Mouse (Mus musculus): ENCODE results near the gene Pih1d1. TPM values are rescaled to one million over a fixed set of nuclear protein-coding genes. Genes with fewer than 3 reads are reported as not detected.

The Pih1d1 gene
- total and polyA plus RNA-seq, 2 experiments from 2014 or later = 79.3 to 124 TPM

DNA sequence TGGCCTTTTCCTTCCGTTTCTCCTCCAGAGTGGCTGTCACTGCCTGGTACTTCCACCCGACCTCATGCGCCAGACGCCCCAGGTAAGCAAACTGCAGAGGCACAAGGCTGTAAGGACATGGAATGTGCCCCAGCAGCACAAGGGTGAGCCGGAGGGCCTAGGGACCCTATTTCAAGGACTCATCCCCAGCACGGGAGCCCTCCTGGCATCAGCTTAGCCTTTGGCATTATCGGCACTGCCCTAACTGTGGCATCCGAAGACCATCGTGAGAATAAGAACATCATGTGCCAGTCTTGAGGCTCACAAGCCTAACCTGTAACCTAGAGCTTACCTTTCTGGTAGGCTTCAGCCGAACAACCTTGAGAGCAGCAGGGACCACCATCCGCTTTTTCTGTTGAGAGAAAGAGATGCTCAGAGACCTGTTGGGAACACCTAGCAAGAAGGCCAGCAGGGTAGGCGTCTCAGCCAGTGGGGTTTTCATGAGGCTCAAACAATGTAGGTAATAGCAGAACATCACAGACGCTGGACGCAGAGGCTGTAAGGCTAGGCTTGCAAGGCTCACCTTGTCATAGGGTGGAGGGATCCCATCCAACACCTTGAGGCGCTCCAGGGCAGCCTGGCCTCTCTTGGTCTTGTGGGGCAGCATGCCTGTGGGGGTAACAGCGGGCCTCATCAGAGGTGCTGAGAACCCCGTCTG, 27.8 kb upstream of the Pih1d1 start:
- WGBS = 76% methylated on average over 17 of the region's 17 CpGs
- peaks cover 43% of the 10 kb centered on the region for H3K36me3 ChIP-seq (ENCODE audit: insufficient read depth, low read length)

DNA sequence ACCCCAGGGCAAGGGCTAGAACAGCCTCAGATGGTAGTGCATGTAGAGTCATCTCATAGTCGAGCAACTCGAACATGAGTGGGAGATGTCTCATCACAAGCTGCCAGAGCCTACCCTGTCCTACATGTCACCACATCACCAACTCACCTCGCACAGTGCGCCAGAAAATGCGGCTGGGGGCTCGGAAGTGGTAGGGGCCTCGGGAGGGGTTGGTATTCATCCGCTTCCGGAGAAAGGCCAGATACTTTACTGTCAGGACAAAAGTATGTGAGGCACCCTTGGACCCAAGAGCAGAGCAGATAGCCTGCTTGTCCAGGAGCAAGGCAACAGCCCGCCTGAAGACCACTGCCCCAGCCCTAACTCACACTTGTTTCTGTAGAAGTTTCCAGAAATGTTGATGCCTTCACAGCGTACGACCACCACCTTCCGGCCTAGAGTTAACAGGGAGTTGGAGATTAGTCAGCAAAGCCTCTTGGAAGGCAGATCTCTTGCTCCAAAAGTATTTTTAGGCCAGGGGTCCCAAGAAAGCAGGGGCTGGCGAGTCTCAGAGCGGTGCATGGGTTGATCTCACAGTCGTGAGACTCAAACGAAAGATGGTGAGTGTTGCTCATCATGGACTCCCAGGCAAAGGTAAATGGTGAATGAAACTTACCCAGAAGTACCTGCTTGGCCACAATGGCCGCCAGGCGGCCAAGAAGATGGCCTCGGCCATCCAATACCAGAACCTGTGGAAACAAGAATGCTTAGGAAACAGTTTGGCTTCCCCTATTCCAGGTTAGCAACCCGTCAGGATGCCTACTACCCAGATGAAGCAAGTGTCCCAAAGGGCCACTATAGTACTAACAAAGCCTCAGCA, 27.0 kb upstream of the Pih1d1 start:
- Histone ChIP-seq H3K4me3 (ENCODE audit: low read length) (peak overlapping the region; percentile 95), H3K36me3 (ENCODE audit: insufficient read depth, low read length) (peaks cover 35% of the 10 kb centered on the region), H3K27ac (peak overlapping the region; percentile 91; the same call in 1 of the 2 replicates), H3K27me3 (ENCODE audit: insufficient read depth, low read length) (no peaks in the 10 kb centered on the region), H3K4me1 (ENCODE audit: insufficient read depth, low read length) (peaks cover 14% of the 10 kb centered on the region), H3K4me2 (ENCODE audit: low read depth, low read length) (peak overlapping the region; percentile 93), H3K9me3 (ENCODE audit: low read length) (no peaks in the 10 kb centered on the region), H3K9ac (replicated peaks; ENCODE audit: low read length) (peak overlapping the region; percentile 99)
- WGBS = 49% methylated on average over 21 of the region's 21 CpGs
- ATAC-seq (no peak), DNase-seq (ENCODE audit: low spot score) (no peak)
- TF ChIP-seq CTCF (IDR thresholded peaks at IDR 0.05; ENCODE audit: low read depth) = peak; percentile 46

More for the DNA sequence above, 27.8 kb upstream of the Pih1d1 start:
- TF ChIP-seq CTCF (IDR thresholded peaks at IDR 0.05; ENCODE audit: low read depth) = no peak
- no peak overlapping the region for H3K27ac ChIP-seq
- ATAC-seq (no peak), DNase-seq (ENCODE audit: low spot score) (no peak)
- peaks cover 14% of the 10 kb centered on the region for H3K4me1 ChIP-seq (ENCODE audit: insufficient read depth, low read length)
- H3K4me3 ChIP-seq (ENCODE audit: low read length) = no peak overlapping the region
- H3K9me3 ChIP-seq (ENCODE audit: low read length) = no peaks in the 10 kb centered on the region
- H3K27me3 ChIP-seq (ENCODE audit: insufficient read depth, low read length) = no peaks in the 10 kb centered on the region
- H3K9ac ChIP-seq (replicated peaks; ENCODE audit: low read length) = peak overlapping the region; percentile 99; the same call in 1 of the 2 replicates
- H3K4me2 ChIP-seq (ENCODE audit: low read depth, low read length) = peak overlapping the region; percentile 93; the same call in 1 of the 2 replicates

DNA sequence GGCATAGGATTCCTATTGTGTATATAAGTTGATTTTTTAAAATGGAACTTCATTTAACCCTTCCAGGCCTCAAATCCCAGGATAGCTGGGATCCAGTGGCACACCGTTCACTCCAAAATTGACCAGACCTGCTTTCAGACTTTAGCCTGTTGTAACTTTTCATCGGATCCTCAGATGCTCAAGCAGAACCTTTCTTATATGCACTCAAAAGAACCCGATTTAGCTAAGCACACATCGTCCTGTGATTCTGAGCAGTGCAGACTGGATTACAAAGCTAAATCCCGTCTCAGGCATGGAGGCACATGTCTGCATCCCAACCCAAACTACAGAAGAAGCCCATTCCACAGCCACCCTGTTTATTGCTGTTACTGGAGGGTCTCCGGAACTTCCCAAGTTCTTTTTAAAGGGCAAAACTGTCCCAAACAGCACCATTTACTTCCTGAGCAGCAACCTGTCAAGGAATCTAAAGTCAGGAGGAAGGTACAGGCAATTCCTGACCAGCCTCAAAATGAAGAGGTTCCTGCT, 26.3 kb upstream of the Pih1d1 start:
- no peaks in the 10 kb centered on the region for H3K9me3 ChIP-seq (ENCODE audit: low read length)
- H3K27me3 ChIP-seq (ENCODE audit: insufficient read depth, low read length) = no peaks in the 10 kb centered on the region
- H3K27ac ChIP-seq = peak overlapping the region; percentile 91
- DNase-seq (ENCODE audit: low spot score) = no peak
- H3K36me3 ChIP-seq (ENCODE audit: insufficient read depth, low read length) = peaks cover 28% of the 10 kb centered on the region
- no peak for TF ChIP-seq CTCF (IDR thresholded peaks at IDR 0.05; ENCODE audit: low read depth)
- peak overlapping the region; percentile 93 for H3K4me2 ChIP-seq (ENCODE audit: low read depth, low read length)
- H3K9ac ChIP-seq (replicated peaks; ENCODE audit: low read length) = peak overlapping the region; percentile 99
- peaks cover 13% of the 10 kb centered on the region for H3K4me1 ChIP-seq (ENCODE audit: insufficient read depth, low read length)
- peak overlapping the region; percentile 95 for H3K4me3 ChIP-seq (ENCODE audit: low read length)
- no peak for ATAC-seq
- under 1% methylated on average over 6 of the region's 6 CpGs for WGBS

DNA sequence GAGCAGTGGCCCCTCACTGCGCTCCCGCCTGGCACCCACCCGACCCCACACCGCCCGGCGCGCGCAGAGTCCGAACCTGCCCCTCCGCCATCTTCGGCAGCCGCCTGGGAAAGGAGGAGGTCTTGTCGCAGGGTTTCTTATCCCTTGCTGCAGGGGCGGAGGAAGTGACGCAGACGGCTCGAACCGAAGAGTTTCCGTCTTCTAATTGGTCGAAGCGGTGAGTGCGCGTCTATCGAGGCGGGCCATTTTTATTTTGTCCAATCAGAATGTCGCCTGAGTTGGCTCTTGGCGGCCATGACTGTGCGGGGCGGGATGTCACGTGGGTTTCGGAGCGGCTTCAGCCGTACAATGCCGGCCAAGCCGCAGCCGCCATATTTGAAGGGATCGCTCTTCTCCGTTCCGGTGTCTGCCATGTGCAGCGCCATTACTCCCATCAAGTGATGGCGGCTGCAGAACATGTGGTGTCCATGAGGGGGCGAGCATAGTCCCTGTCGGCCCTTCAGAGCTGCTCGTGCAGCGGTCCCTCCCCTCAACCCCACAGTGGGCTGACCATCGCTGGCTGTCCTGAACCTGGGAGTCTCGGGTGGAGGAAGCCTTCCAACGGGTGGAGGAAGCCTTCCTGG, 25.4 kb upstream of the Pih1d1 start, which contains the start of gene Rpl13a:
Gene Rpl13a (minus strand): TSS at position 138 of the 623 bp plus-strand sequence.
- Histone ChIP-seq H3K4me3 (ENCODE audit: low read length) (peak within 1 kb of the TSS; percentile 95), H3K9me3 (ENCODE audit: low read length) (no peaks in the 10 kb centered on the region), H3K4me2 (ENCODE audit: low read depth, low read length) (peak within 1 kb of the TSS; percentile 93), H3K9ac (replicated peaks; ENCODE audit: low read length) (peak within 1 kb of the TSS; percentile 99), H3K36me3 (ENCODE audit: insufficient read depth, low read length) (peaks cover 23% of the 10 kb centered on the region), H3K27ac (peak within 1 kb of the TSS; percentile 92), H3K4me1 (ENCODE audit: insufficient read depth, low read length) (0 out of 2 replicates have a peak, but pooled peaks cover 8% of the 10 kb centered on the region), H3K27me3 (ENCODE audit: insufficient read depth, low read length) (no peaks in the 10 kb centered on the region)
- DNase-seq (ENCODE audit: low spot score) (peak; percentile 100), ATAC-seq (peak; percentile 95)
- 1% methylated on average over 48 of the region's 48 CpGs for WGBS
- TF ChIP-seq CTCF (IDR thresholded peaks at IDR 0.05; ENCODE audit: low read depth) = peak; percentile 90

DNA sequence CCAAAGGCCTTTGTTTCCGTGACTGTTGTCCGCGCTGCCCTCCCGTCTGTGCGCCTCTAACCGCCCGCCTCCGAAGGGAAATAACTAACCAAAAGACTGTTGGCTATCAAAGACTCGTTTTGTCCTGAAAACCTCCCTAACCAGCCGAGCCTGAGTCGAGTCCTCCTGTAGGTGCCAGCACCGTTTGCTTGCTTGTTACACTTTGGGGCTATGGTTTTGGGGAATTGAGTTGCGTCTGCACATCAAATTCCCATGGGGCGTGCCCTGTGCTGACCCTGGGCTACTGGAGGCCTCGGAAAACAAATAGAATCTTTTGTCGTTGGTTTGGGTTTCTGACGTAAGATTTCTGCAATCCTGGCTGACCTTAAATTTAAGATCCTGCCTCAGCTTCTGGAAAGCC, 24.8 kb upstream of the Pih1d1 start:
- H3K9me3 ChIP-seq (ENCODE audit: low read length) = no peaks in the 10 kb centered on the region
- DNase-seq (ENCODE audit: low spot score) (peak; percentile 64), ATAC-seq (no peak)
- H3K27ac ChIP-seq = peak overlapping the region; percentile 92
- H3K36me3 ChIP-seq (ENCODE audit: insufficient read depth, low read length) = peaks cover 23% of the 10 kb centered on the region
- H3K4me2 ChIP-seq (ENCODE audit: low read depth, low read length) = peak overlapping the region; percentile 60
- peak overlapping the region; percentile 58 for H3K9ac ChIP-seq (replicated peaks; ENCODE audit: low read length)
- peak overlapping the region; percentile 95 for H3K4me3 ChIP-seq (ENCODE audit: low read length)
- TF ChIP-seq CTCF (IDR thresholded peaks at IDR 0.05; ENCODE audit: low read depth) = no peak
- 0 out of 2 replicates have a peak, but pooled peaks cover 8% of the 10 kb centered on the region for H3K4me1 ChIP-seq (ENCODE audit: insufficient read depth, low read length)
- no peaks in the 10 kb centered on the region for H3K27me3 ChIP-seq (ENCODE audit: insufficient read depth, low read length)
- WGBS = under 1% methylated on average over 17 of the region's 17 CpGs
